Mouse (Mus musculus) thymus, postnatal 10 days (tissue): ENCODE measurements around the gene Slc7a7.
"Not testable (repeated sequence)": the region's sequence is repeated elsewhere in the genome, so short reads cannot be mapped to it uniquely, and the experiment has no call there.

ENCODE experiments used
- DNase-seq, 2 experiments: peaks; one replicate each; pipeline ENCODE4 v3.0.0; 2021; ENCODE audit warnings: low spot score in 2 of 2

Slc7a7 gene

DNA sequence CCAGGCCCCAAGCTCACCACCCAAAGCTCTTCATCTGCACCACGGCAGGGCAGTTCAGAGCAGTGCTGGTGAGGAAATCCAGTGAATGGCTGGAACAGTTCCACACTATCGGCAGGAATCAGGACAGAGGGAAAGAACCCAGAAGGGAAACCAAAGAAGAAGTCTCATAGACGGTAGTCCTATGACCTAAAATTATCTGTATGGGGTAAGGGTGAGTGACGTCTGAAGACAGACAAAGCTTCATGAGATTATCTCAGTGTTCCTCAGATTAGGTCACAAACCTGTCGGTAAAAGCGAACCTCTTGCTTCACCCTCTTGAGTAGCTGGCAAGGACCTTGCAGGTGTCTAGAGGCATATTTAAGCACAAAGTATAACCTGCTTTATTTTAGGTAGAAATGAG, 40.4 kb downstream of the Slc7a7 start:
- DNase-seq: no peak

DNA sequence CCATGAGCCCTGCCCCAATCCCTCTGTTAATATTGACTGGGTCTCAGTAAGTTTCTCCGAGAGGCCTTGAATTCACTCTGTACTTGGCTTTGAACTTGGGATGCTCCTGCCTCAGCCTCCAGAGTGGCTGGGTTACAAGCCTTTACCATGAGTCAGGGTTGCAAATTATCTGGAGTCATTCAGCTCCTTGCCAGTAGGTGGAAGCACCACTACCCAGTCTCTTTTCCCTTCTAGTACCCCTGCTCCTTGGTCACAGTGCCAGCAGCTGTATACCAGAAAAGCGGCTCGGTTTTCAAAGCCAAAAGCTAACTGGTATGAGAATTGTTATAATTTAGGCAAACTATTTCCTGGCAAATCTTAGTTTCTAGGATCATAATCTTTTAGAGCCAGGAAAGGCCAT, 41.7 kb downstream of the Slc7a7 start:
- peak; percentile 9 to 44 for DNase-seq

GRCm38 (mm10) chr14:54372923-54373322, 44.7 kb downstream of the Slc7a7 start:
- DNase-seq: no peak

DNA sequence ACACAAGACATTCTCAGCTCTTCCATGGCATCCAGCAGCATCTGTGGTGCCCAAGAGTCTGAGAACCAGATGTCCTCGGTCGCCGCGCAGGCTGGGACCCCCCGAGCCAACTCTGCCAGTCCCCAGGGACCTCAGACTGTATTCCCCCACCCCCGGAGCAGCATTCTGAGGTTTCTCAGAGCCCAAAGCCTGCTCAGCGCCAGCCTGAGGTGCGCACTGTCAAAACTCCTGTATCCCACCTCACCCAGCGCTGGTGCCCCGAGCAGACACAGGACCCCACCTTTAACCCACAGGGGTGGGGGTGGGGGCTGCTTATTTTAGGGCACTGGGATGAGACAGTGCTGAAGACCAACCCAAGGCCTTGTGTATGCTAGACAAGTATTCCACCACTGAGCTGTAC, 46.1 kb downstream of the Slc7a7 start:
- no peak for DNase-seq

DNA sequence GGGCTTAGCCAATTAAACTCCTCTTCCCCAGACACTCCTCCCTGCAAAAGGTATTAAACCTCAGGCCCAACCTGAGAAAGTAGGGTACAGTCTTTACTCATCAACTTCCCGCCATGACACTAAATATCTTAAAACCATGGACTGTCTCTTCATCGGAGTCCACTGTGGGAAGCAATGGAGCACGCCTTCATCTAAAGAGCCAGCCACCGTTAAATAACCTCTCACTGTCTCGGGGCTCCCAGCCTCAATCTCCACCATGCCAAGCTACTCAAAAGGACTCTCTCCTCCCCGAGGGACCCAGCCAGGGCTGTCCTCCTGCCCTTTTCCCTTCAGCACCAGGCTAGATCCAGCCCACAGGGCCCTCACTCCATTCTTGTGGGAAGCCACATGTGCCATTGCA, 47.0 kb downstream of the Slc7a7 start:
- no peak for DNase-seq

DNA sequence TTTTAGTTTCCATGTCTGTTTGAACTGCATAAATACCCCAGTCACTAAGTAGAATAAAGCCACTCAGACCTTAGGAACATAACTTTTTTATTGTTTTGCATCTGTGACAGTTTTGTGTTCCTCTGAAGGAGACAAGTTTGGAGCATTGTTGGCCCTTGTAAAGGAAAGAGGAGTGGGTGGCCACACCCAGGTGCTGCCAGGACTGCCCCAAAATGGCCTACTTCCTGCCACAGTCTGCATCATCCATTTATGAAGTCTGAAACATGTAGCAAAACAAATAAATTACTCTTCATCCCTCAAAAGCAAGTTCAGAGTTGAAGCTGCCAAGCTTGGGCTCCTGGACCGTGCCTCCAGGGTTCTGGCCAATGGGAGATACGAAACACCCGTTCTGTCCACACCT, 48.2 kb downstream of the Slc7a7 start:
- DNase-seq: no peak

- DNase-seq: no peak
These were observed 50.0 kb downstream of the Slc7a7 start for GRCm38 (mm10) chr14:54367429-54368060.

GRCm38 (mm10) chr14:54366581-54366980, 51.0 kb downstream of the Slc7a7 start:
- DNase-seq: no peak

DNA sequence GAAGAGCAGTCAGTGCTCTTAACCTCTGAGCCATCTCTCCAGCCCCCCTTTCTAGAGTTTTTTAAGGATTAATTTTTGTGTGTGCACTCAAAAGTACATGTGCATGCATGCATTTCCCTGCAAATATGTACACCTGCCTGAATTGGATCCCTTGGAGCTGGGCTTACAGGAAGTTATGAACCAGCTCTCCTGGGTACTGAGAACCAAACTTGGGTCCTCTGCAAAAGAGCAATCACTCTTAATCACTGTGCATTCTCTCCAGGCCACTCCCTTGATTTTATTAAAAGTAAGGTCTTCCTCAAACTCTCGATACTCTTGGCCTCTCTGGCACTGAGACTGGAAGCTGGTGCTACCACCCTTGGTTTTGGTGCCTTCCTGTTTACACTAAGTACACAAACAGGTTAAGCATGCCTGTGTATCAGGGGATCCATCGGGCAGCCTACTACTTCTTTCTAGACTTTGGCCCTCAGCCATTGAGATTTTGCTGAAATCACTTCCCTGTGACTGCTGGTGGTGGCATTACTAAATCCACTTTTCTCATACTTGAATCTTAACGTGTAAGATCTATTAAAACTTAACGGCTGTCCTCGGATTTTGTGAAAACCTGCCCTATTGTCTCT, 52.4 kb downstream of the Slc7a7 start:
- no peak for DNase-seq

DNA sequence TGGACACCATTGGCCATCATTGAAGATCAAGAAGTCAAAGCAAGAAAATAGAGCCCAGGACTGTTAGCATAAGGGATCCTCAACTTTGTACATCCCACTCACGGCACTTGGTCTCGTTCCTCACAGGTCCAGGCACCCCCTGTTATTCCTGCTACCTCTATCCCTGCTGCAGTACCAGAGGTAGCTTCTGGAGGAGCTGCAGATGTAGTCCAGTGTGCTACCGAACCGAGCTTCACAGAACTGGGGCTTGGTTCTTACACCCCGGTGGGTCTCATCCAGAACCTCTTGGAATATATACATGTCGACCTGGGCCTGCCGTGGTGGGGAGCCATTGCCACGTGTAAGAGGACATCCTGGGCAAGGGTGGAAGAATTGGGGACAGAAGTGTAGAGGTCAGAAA, 54.4 kb downstream of the Slc7a7 start:
- DNase-seq: no peak

DNA sequence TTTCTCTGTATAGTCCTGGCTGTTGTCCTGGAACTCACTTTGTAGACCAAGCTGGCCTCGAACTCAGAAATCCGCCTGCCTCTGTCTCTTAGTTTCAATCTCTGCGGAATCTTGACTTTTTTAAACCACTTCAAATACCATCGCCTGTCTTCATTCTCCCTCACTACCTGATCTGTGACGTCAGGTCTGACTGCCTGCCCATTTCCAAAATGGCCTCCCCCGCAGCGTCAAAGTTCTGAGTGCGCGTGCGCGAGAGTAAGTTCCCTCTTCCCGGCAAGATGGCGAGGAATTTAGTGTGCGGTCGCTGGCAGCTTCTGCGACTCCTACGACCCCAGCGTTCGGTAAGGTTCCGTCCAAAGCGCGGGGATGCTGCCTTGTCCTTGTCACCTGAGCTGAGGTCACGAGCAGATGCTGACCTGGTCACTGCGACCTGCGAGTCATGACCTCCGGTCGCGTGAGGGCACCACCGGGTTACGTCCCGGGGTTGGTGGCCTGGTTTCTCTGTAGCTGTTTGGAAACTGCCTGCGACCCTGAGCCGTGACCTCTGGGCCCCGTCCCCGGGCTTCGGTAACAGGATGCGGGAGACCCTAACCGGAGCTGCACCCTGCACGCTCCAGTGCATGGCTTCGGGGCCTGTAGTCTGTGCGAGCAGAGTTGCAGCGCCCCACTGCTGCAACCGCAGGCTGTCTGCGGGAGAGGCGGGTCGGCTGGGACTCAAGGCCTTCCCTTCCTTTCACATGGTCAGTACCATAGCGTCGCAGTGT, 56.8 kb downstream of the Slc7a7 start, which contains the start of gene Oxa1l:
TSS of gene Oxa1l (plus strand) at position 258 of the 764 bp plus-strand sequence.
- DNase-seq: peak; percentile 95 to 98

GRCm38 (mm10) chr14:54354406-54354805, 63.2 kb downstream of the Slc7a7 start:
- DNase-seq: no peak

GRCm38 (mm10) chr14:54352314-54352713, 65.3 kb downstream of the Slc7a7 start:
- DNase-seq: no peak

DNA sequence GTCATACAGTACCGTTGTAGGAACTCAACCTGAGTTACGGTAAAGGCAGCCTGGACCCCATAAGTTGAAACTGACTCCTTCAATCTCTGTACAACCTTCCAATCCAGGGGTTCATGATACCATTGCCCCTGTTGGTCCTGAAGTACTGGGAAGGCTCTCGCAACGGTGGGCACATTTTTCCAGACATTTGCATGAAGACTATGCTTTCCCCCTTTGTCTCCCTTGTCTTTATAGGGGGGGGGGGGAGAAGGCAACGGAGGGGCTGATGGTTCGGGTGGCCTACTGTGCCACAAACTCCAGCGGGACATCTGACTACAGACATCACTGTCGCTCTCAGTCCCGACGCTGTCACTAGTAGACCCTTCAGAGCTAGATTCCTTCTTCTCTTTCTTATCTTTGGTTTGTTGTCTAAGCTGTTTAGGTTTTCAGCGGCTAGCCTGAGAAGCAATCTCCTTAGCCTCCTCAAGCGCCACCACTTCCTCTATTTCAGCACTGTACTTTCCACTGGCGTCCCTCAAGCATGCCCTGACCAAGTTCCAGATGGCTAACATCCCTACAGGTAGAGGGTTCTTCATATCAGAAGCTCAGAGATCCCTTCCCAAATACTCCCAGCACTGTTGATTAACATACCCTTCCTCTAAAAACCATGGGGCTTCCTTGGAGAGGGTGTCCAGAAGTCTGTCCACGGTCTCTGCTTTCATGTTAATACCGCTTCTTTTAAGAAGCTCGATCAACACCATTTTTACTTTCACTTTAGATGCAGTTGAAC, 66.6 kb downstream of the Slc7a7 start:
- not testable (repeated sequence) for DNase-seq

DNA sequence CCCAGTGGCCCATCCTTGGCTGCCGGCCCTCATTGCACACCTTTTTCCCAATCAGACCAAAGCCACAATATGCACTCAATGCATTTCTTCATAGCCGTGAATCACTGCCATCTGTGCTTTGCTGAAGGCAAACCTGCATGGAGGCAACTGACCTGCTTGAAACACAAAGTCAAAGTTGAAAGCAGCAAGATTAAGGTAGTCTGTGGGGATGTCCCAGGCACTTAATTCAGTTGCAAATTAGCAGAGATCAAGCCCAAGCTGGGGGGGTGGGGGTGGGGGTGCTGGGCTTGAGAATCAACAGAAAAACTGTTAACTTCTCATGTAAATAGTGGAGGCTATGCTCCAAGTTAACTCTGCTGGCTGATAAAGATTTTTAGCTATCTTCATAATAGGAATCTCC, 75.8 kb downstream of the Slc7a7 start:
- not testable (repeated sequence) for DNase-seq

DNA sequence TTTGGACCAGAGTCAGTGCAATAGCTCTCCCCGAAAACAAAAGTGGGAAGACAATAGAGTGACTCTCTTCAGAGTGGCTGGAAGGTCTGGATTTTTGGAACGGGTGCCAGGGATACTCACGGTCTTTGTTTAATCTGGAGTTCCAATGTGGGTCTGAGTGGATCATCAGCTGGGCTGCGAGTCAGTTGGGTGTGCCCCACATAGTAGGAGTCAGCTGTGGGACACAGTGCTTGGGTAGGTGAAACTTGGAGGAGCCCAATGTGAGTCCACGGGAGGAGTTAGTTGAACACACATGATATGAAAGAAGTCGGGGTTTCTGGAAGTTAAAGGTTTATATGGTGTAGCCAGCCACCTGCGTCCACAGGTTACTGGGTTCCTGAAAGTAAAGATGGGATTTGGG, 76.7 kb downstream of the Slc7a7 start:
- DNase-seq: no peak

- peak in 1 of 2 experiments; percentile 2 for DNase-seq
These were observed 84.0 kb downstream of the Slc7a7 start for GRCm38 (mm10) chr14:54333452-54334189.

DNA sequence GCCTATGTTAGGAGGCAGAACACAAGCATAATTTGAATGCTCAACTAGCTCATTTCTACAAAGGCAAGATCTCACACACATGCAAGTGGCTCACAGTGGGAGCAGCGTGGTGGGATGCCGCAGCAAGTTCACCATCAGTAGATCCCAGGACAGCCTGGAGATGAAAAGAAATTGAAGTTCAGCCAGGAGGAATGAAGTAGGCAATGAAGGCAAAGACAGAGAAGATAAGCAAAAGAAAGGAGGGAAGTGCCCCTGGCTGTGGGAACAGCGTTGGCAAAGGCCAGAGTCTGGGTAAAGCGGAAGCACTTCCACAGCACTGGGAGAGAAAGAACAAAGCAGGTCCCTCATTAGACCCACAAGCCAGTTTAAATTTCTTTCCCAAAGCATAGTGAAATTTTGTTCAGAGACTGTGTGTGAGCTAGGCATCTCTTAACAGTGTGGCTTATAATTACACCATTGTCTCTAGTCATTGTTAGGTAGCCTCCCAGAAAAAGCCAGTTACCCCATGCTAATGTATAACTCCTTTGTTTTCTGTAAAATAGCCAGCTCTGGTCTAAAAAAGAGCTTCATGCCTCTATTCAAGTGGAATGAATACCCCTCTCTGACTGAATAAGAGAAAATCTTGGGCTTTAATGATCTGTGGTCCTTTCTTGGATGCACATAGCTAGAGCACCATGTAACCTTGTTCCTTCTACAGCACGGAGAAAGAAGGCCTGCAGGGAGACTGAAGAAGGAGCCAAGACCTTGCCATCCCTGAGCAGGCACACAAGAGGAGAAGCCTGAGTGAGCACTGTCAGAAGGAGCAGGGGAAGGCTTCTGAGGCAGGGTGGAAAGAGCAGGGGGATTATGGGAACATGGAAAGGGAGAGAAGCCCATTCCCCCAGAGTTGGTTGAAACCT, 85.2 kb downstream of the Slc7a7 start:
- peak in 1 of 2 experiments; percentile 1 for DNase-seq

DNA sequence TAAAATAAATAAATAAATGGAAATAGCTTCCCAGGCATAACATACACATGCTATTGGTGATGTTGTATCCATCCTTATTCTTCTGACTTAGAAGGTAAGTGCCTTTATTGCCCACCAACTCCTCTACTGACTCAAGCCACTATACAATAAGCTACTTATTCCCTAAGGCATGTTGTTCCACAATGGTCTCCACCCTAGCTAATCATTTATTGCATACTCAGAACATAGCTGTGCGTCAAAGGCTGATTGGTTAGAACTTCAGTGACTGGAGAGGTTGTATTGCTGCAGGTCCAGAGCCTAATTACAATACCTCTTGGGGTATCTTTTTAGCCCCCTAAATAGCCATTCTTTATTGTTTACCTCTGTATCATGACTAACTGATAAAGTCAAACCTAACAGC, 86.4 kb downstream of the Slc7a7 start:
- no peak for DNase-seq

DNA sequence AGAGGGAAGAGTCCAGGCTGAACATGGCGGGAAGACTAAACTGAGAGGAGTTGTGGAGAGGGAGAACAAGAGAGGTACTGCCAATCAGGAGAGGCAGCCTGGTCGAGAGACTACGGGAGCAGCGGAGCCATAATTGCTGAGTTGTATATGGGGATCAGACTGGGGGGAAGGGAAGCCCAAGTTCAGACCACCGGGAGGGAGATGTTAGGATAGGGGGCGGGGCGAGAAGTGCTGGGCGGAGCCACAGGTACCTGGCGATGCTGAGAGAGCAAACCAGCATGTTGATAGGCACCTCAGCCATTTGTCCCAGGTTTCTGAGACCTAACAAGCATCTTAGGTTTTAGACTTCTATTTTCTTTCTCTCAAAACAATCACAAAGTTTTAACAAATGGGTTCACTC, 88.4 kb downstream of the Slc7a7 start:
- peak in 1 of 2 experiments; percentile 2 for DNase-seq
